Mouse (Mus musculus) limb, embryonic 13.5 days (tissue): ENCODE data around the gene Sgk2. TPM values are rescaled to one million over a fixed set of nuclear protein-coding genes. Genes with fewer than 3 reads are reported as not detected.

Experiments used
- polyA plus RNA-seq: library from polyadenylated mRNA; unstranded; fragments of >200 nt; fragmentation: Nextera tagmentation; extraction: Ambion mirVana; gene quantifications from 2 replicates; pipeline ENCODE4 v1.2.1, GENCODE M21; 2015

The Sgk2 gene
- polyA plus RNA-seq, 1 experiment from 2014 or later, result 0.05 TPM

Other genes with a start within 250 kb of the Sgk2 start
- gene Srsf6, start 55.8 kb upstream of the Sgk2 start, polyA plus RNA-seq, result 236 and 259 TPM in 2 replicates
- 0.13 and 0.20 TPM in 2 replicates for gene L3mbtl1, start 43.9 kb upstream of the Sgk2 start, polyA plus RNA-seq
- 55.3 and 56.9 TPM in 2 replicates for gene Ift52, start 30.0 kb downstream of the Sgk2 start, polyA plus RNA-seq
- gene Mybl2, start 67.4 kb downstream of the Sgk2 start, polyA plus RNA-seq, result 23.8 and 26.3 TPM in 2 replicates
- not detected in 2 replicates for gene Gtsf1l, start 100.5 kb downstream of the Sgk2 start, polyA plus RNA-seq
- 3.5 and 4.5 TPM in 2 replicates for gene Tox2, start 215.8 kb downstream of the Sgk2 start, polyA plus RNA-seq